ENCODE assay signal across 35 mouse cellular contexts in genomic region chr1:191921701-191922100, GRCm38 (mm10). TPM values are rescaled to one million over a fixed set of nuclear protein-coding genes. Genes with fewer than 3 reads are reported as not detected.
"Had no signal": no experiment of that assay in that cellular context is flagged by ENCODE, and none has a peak within 500 bp of the region (broad histone marks: within the 10 kb centered on the region; RNA-seq: fewer than 3 reads in every experiment).

No protein-coding gene starts in this region.

- H3K27me3 ChIP-seq: limb, embryonic 12.5 days; limb, embryonic 13.5 days; limb, embryonic 15.5 days; liver, embryonic 13.5 days; liver, embryonic 15.5 days; lung, embryonic 15.5 days; midbrain, embryonic 12.5 days; midbrain, embryonic 13.5 days; midbrain, embryonic 15.5 days; neural tube, embryonic 12.5 days had no signal

- H3K9me3 ChIP-seq: limb, embryonic 10.5 days; limb, embryonic 15.5 days; liver, embryonic 13.5 days; liver, embryonic 15.5 days; lung, embryonic 15.5 days; megakaryocyte, embryonic 14.5 days; midbrain, embryonic 12.5 days; midbrain, embryonic 13.5 days; midbrain, embryonic 15.5 days had no signal

- H3K4me3 ChIP-seq: left cerebral cortex, adult 2 months; limb, embryonic 10.5 days; limb, embryonic 12.5 days; limb, embryonic 13.5 days; limb, embryonic 15.5 days; liver, embryonic 12.5 days; liver, embryonic 13.5 days; liver, embryonic 15.5 days; lung, embryonic 15.5 days; megakaryocyte, embryonic 14.5 days; midbrain, embryonic 10.5 days; midbrain, embryonic 12.5 days; midbrain, embryonic 13.5 days; midbrain, embryonic 15.5 days; myocyte; neural tube, embryonic 12.5 days had no signal

- DNase-seq: left cerebral cortex, postnatal 4 days; liver; liver, embryonic 13.5 days; lung, adult 18-20 months; lung, adult 2 months; lung, embryonic 14.5 days; lung, postnatal 10 days; lung, postnatal 14 days; lung, postnatal 36 days; midbrain, embryonic 14.5 days had no signal

- H3K9ac ChIP-seq: limb, embryonic 12.5 days; limb, embryonic 13.5 days; limb, embryonic 15.5 days; liver, embryonic 12.5 days; liver, embryonic 13.5 days; liver, embryonic 14.5 days; liver, embryonic 15.5 days; lung, embryonic 14.5 days; lung, embryonic 15.5 days; midbrain, embryonic 12.5 days; midbrain, embryonic 13.5 days; midbrain, embryonic 15.5 days; neural tube, embryonic 12.5 days had no signal

- H3K4me2 ChIP-seq: limb, embryonic 12.5 days; limb, embryonic 13.5 days; limb, embryonic 15.5 days; liver, embryonic 11.5 days; liver, embryonic 12.5 days; liver, embryonic 13.5 days; liver, embryonic 15.5 days; lung, embryonic 14.5 days; lung, embryonic 15.5 days; midbrain, embryonic 11.5 days; midbrain, embryonic 12.5 days; midbrain, embryonic 13.5 days; midbrain, embryonic 15.5 days; neural tube, embryonic 12.5 days had no signal

- ATAC-seq: liver, embryonic 12.5 days; lung, postnatal 0 days; midbrain, embryonic 13.5 days; midbrain, embryonic 15.5 days; midbrain, embryonic 16.5 days had no signal

- H3K36me3 ChIP-seq: limb, embryonic 10.5 days; limb, embryonic 12.5 days; limb, embryonic 13.5 days; limb, embryonic 15.5 days; liver, embryonic 12.5 days; liver, embryonic 13.5 days; liver, embryonic 15.5 days; lung, embryonic 15.5 days; midbrain, embryonic 10.5 days; midbrain, embryonic 12.5 days; midbrain, embryonic 13.5 days; midbrain, embryonic 15.5 days; neural tube, embryonic 12.5 days had no signal

- H3K27ac ChIP-seq: left cerebral cortex, adult 2 months; limb, embryonic 10.5 days; limb, embryonic 12.5 days; limb, embryonic 13.5 days; limb, embryonic 15.5 days; liver, embryonic 12.5 days; liver, embryonic 13.5 days; liver, embryonic 14.5 days; liver, embryonic 15.5 days; lung, embryonic 15.5 days; macrophage; midbrain, embryonic 10.5 days; midbrain, embryonic 12.5 days; midbrain, embryonic 13.5 days; midbrain, embryonic 15.5 days; neural tube, embryonic 12.5 days had no signal

- H3K4me1 ChIP-seq: liver, embryonic 12.5 days; liver, embryonic 13.5 days; liver, embryonic 15.5 days; lung, embryonic 15.5 days; midbrain, embryonic 10.5 days; midbrain, embryonic 12.5 days; midbrain, embryonic 13.5 days; midbrain, embryonic 15.5 days; neural tube, embryonic 12.5 days had no signal

RNA-seq across cellular contexts. Expression of gene Rd3, which starts 55.5 kb away (rescaled TPM):
- total RNA-seq: megakaryocyte progenitor cell, adult 5-6 weeks; megakaryocyte-erythroid progenitor cell, adult 5-6 weeks; monocyte, adult 5-6 weeks had no signal
- polyA plus RNA-seq: limb, embryonic 11.5 days; myocyte had no signal
